Mouse (Mus musculus) stomach, embryonic 14.5 days (tissue): ENCODE results near the gene Cdc40. TPM values are rescaled to one million over a fixed set of nuclear protein-coding genes. Genes with fewer than 3 reads are reported as not detected.
"Not testable (repeated sequence)": the region's sequence is repeated elsewhere in the genome, so short reads cannot be mapped to it uniquely, and the experiment has no call there.

Experiments used
- ATAC-seq: fragments of 200-750 bp; cut with Nextera tagmentation; 2 replicates; pipeline ENCODE4 v1.8.0; 2017; ENCODE audit warnings: low read depth, moderate TSS enrichment; ENCODE audit not compliant: insufficient number of reproducible peaks, insufficient read depth, low FRiP score
- H3K27ac ChIP-seq: fragments of 300-500 bp; sonication (generic); 2 replicates; pipeline ENCODE4 v1.5.1; 2014; ENCODE audit warnings: mild to moderate bottlenecking, low read length, moderate library complexity, mixed read lengths
- H3K27me3 ChIP-seq: fragments of 300-500 bp; sonication (generic); 2 replicates; pipeline ENCODE4 v1.6.1; 2014; ENCODE audit warnings: low read length, control low read depth, mixed read lengths; ENCODE audit not compliant: control insufficient read depth, insufficient read depth
- H3K36me3 ChIP-seq: fragments of 300-500 bp; sonication (generic); 2 replicates; pipeline ENCODE4 v1.6.1; 2014; ENCODE audit warnings: mild to moderate bottlenecking, control low read depth, low read length, moderate library complexity, mixed read lengths; ENCODE audit not compliant: control insufficient read depth, insufficient read depth
- H3K4me1 ChIP-seq: fragments of 300-500 bp; sonication (generic); 2 replicates; pipeline ENCODE4 v1.6.1; 2014; ENCODE audit warnings: low read length, control low read depth, mixed read lengths; ENCODE audit not compliant: control insufficient read depth, insufficient read depth
- H3K4me2 ChIP-seq: fragments of 300-500 bp; sonication (generic); replicated peaks from 2 replicates; pipeline ENCODE4 v1.6.1; 2014; ENCODE audit warnings: low read depth, low read length, control low read depth
- H3K4me3 ChIP-seq: fragments of 300-500 bp; sonication (generic); 2 replicates; pipeline ENCODE4 v1.5.1; 2014; ENCODE audit warnings: low read depth, low read length, control low read depth
- H3K9ac ChIP-seq: fragments of 300-500 bp; sonication (generic); replicated peaks from 2 replicates; pipeline ENCODE4 v1.6.1; 2014; ENCODE audit warnings: low read depth, mild to moderate bottlenecking, control low read depth, low read length, moderate library complexity, mixed read lengths
- H3K9me3 ChIP-seq: fragments of 300-500 bp; sonication (generic); 2 replicates; pipeline ENCODE4 v1.6.1; 2016; ENCODE audit warnings: low read depth, low read length, control low read depth; ENCODE audit not compliant: control insufficient read depth
- WGBS: fragments of 180-500 bp; shearing (Covaris S2); extraction: QIAGEN DNeasy Blood & Tissue Kit; methylation state at CpG from one replicate; pipeline ENCODE4 v1.1.7; 2014; 5-methylcytosine and 5-hydroxymethylcytosine counted together
- polyA plus RNA-seq: library from polyadenylated mRNA; unstranded; fragments of >200 nt; fragmentation: Nextera tagmentation; extraction: Ambion mirVana; gene quantifications from 2 replicates; pipeline ENCODE4 v1.2.1, GENCODE M21; 2014

Gene Cdc40
- polyA plus RNA-seq, 1 experiment from 2014 or later = 35.7 TPM

DNA sequence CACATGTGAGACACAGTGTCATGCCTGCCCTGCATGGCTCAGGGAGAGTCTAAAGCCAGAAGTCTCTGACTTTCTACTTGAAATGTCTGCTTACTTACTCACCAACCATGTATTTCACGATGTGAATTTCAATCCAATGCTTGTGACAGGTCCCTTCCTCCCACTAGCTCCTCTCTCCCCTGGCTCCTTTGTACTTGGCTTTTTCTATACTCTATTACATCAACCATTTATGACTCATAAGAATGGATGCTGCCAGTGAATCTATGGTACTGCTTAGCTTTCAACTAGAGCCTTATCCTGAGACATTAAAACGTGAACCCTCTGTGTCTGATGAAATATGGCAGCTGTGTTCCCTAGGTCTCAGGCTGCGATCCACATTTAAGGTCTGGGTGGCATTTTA is 52.8 kb downstream of the Cdc40 start:
- no peaks in the 10 kb centered on the region for H3K27me3 ChIP-seq
- peaks cover 33% of the 10 kb centered on the region for H3K36me3 ChIP-seq
- no peak overlapping the region for H3K27ac ChIP-seq
- WGBS = 85% methylated on average over 3 of the region's 3 CpGs
- no peak overlapping the region for H3K4me2 ChIP-seq
- no peak overlapping the region for H3K9ac ChIP-seq
- no peak overlapping the region for H3K4me3 ChIP-seq
- ATAC-seq = no peak
- H3K9me3 ChIP-seq = no peaks in the 10 kb centered on the region
- H3K4me1 ChIP-seq = no peaks in the 10 kb centered on the region

DNA sequence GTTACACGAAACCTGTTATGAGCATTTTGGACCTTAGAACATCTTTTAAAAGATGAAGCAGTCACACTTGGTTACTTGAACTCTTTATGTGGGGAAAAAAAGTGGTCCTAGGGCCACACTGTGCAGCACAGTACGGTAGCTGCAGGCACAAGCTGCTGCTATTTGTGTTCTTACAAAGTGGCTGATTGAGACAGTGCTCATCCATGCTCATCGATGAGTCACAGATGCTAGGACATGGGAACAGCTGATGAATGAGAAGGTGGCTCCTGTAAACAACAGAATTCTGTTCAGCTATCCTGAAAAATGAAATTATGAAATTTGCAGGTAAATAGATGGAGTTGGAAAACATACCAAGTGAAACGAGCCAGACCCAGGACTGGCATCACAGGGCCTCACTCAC is 55.4 kb downstream of the Cdc40 start:
- no peak overlapping the region for H3K27ac ChIP-seq
- no peak overlapping the region for H3K4me2 ChIP-seq
- no peak overlapping the region for H3K4me3 ChIP-seq
- no peaks in the 10 kb centered on the region for H3K4me1 ChIP-seq
- H3K9me3 ChIP-seq = no peaks in the 10 kb centered on the region
- H3K9ac ChIP-seq = no peak overlapping the region
- H3K36me3 ChIP-seq = peaks cover 10% of the 10 kb centered on the region; the same call in 1 of the 2 replicates
- WGBS = 91% methylated on average over 4 of the region's 4 CpGs
- no peak for ATAC-seq
- no peaks in the 10 kb centered on the region for H3K27me3 ChIP-seq

DNA sequence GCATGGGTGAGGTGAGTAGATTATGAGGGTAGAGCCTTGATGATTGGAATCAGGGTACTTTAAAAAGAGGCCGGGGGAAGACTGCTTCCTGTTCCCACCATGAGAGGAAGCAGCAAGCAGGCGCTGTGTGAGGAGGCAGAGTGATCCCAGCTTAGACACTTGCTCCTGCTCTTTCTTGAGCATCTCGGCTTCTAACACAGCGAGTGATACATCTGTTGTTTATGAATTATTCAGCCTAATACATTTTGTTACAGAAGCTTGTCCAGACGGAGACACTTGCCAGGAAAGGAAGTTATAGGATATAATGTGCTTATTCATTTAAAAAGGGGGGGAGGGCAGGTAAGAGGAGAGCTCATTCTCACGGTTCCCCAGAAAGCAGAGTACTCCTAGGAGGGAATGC is 57.2 kb downstream of the Cdc40 start:
- H3K4me2 ChIP-seq = no peak overlapping the region
- no peak overlapping the region for H3K9ac ChIP-seq
- no peaks in the 10 kb centered on the region for H3K4me1 ChIP-seq
- no peaks in the 10 kb centered on the region for H3K9me3 ChIP-seq
- ATAC-seq = no peak
- H3K4me3 ChIP-seq = no peak overlapping the region
- H3K27me3 ChIP-seq = no peaks in the 10 kb centered on the region
- no peak overlapping the region for H3K27ac ChIP-seq
- H3K36me3 ChIP-seq = peaks cover 5% of the 10 kb centered on the region; the same call in 1 of the 2 replicates
- 49% methylated on average over 6 of the region's 6 CpGs for WGBS

DNA sequence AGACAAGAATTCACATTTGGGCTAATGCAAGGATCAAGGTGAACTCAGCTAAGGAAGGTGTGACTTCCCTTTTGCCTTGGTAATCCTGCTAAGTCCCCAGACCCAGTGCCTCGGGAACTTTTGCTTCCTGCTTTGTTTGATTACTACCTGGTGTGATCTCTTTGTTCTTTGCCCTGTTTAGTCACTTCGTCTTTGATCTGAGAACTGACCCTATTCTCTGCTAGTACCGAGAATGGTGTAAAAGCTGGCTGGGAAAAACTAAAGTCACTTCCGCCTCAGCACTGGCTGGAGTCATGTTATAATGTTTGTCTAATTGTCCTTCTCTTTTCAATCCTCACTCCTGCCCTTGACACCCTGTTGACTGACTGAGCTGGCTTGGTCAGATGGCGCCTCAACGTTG is 66.6 kb downstream of the Cdc40 start:
- no peaks in the 10 kb centered on the region for H3K27me3 ChIP-seq
- H3K9me3 ChIP-seq = no peaks in the 10 kb centered on the region
- no peak overlapping the region for H3K9ac ChIP-seq
- no peaks in the 10 kb centered on the region for H3K4me1 ChIP-seq
- H3K4me2 ChIP-seq = no peak overlapping the region
- H3K27ac ChIP-seq = no peak overlapping the region
- no peak overlapping the region for H3K4me3 ChIP-seq
- no peak for ATAC-seq
- 52% methylated on average over 6 of the region's 6 CpGs for WGBS
- H3K36me3 ChIP-seq = no peaks in the 10 kb centered on the region

DNA sequence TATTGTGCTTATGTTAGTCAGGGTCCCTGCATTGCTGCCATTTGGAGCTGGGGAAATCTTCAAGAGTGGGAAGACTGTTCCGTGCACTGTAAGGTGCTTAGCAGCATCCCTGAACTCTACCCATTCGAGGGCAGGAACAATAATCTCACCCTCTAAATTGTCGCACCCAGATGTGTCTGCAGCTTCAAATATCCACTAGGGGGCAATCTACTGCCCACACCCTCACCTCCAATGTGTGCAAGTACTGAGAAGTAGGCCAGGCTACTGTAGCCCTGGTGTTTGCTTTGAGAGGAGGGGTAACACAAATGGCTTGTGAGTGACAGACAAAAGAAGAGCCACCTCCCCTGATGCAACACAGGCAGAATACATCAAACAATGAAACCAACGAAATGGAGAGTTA is 69.5 kb downstream of the Cdc40 start:
- H3K4me3 ChIP-seq = no peak overlapping the region
- no peak overlapping the region for H3K27ac ChIP-seq
- ATAC-seq = no peak
- WGBS = 63% methylated on average over 4 of the region's 4 CpGs
- no peak overlapping the region for H3K4me2 ChIP-seq
- no peak overlapping the region for H3K9ac ChIP-seq
- no peaks in the 10 kb centered on the region for H3K4me1 ChIP-seq
- no peaks in the 10 kb centered on the region for H3K9me3 ChIP-seq
- H3K36me3 ChIP-seq = no peaks in the 10 kb centered on the region
- H3K27me3 ChIP-seq = no peaks in the 10 kb centered on the region

DNA sequence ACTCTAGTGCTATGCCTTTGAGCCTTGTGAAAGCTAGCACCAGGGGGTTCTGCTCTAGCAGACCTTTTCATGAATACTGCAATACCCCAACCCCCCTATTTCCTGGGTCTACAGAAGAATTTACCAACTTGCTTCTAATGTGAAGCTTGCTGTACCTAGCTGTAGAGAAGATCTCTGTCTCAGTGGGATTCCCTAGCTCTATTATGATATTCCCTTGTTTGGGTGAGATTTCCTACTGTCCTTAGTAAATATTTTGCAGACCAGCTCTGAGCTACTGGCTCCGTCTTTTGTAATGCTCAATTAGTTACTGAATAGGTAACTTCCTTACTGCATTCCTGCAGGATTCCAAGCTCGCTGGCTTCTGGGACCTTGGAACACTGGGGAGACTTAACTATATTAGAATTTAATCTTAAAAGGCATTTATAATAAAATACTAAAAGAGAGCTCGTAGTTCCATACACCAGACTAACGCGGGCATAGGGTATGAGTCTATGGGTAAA is 73.7 kb downstream of the Cdc40 start:
- H3K27ac ChIP-seq, H3K4me2 ChIP-seq, H3K9ac ChIP-seq, H3K4me3 ChIP-seq, H3K36me3 ChIP-seq, ATAC-seq, H3K27me3 ChIP-seq, H3K9me3 ChIP-seq, H3K4me1 ChIP-seq: not testable (repeated sequence)
- 39% methylated on average over 5 of the region's 5 CpGs for WGBS

DNA sequence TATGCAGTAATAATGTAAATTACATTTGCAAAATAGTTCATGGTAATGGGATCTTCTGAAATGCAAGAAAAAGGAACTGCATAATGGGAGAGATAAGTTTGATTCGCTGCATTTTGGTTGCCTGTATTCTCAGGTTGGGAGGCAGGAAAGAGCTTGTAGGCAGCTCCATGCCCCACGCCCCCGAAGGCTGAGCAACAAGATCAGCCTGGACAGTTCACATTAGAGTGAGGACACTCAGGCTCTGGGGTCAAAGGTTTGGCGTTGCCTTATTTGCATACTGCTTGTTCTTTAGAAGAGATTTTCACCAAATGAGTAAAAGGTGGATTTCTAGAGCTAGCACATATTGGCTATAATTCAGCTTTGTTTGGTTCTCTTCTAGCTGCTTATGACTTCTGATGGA is 76.9 kb downstream of the Cdc40 start:
- ATAC-seq = no peak
- no peak overlapping the region for H3K27ac ChIP-seq
- H3K4me3 ChIP-seq = no peak overlapping the region
- 87% methylated on average over 4 of the region's 4 CpGs for WGBS
- H3K4me2 ChIP-seq = no peak overlapping the region
- no peaks in the 10 kb centered on the region for H3K27me3 ChIP-seq
- H3K9me3 ChIP-seq = no peaks in the 10 kb centered on the region
- H3K36me3 ChIP-seq = no peaks in the 10 kb centered on the region
- H3K4me1 ChIP-seq = no peaks in the 10 kb centered on the region
- H3K9ac ChIP-seq = no peak overlapping the region

DNA sequence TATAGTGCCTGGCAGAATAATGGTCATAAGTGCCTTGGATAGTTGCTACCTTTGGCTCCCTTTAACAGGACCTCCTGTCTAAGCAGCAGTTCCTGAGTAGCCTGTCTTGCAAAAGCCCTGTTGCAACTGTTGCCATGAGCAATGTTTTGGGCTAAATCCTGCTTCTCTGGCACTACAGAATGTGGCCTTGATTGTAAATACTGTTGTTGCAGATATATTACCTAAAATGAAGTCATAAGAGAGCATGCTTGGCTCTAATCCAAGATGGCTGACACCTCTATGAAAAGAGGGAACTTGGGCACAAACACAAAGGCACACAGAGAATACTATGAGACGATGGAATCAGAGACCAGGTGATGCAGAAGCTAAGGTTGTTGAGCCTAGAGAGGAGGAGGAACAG is 77.9 kb downstream of the Cdc40 start:
- H3K4me2 ChIP-seq = no peak overlapping the region
- H3K4me1 ChIP-seq = no peaks in the 10 kb centered on the region
- no peaks in the 10 kb centered on the region for H3K9me3 ChIP-seq
- no peak overlapping the region for H3K4me3 ChIP-seq
- no peak overlapping the region for H3K27ac ChIP-seq
- no peaks in the 10 kb centered on the region for H3K27me3 ChIP-seq
- H3K36me3 ChIP-seq = no peaks in the 10 kb centered on the region
- ATAC-seq = no peak
- 89% methylated on average over 1 of the region's 1 CpGs for WGBS
- no peak overlapping the region for H3K9ac ChIP-seq

DNA sequence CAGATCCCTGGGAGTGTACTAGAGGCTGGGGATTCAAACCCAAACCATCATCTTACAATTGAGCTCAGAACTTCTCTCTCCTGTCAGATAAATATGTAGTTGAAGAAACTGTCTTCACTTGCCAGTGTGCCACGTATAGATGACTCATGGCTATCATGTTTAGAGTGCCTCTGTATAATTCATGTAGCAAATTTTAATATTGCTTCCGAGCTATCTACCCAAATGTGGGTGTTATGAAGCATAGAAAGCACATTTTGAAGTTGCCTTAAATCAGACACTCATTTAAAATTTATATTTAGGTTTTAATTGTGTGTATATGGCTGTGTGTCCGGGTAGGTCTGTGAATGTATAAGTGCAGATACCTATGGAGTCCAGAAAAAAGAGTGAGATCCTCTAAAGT is 91.0 kb downstream of the Cdc40 start:
- Histone ChIP-seq H3K27ac (no peak overlapping the region), H3K9me3 (no peaks in the 10 kb centered on the region), H3K9ac (no peak overlapping the region), H3K27me3 (no peaks in the 10 kb centered on the region), H3K4me1 (no peaks in the 10 kb centered on the region), H3K36me3 (no peaks in the 10 kb centered on the region), H3K4me2 (no peak overlapping the region), H3K4me3 (no peak overlapping the region)
- WGBS = 80% methylated on average over 3 of the region's 3 CpGs
- no peak for ATAC-seq
